In genomic region chr9:116569680-116570079, GRCm38 (mm10) we compare ENCODE assay signal across 18 mouse cellular contexts.
DNase-seq lines count a peak whose midpoint lies in the region; ATAC-seq and TF ChIP-seq lines count a peak whose summit lies in the region.
"Had no signal": no experiment of that assay in that cellular context is flagged by ENCODE, and none has a peak within 500 bp of the region (broad histone marks: within the 10 kb centered on the region; RNA-seq: fewer than 3 reads in every experiment).

No protein-coding gene starts in this region.

- H3K4me1 ChIP-seq in lung, postnatal 0 days (ENCODE audit: insufficient read depth, low read depth, low read length): no peaks in the 10 kb centered on the region
- no peaks in the 10 kb centered on the region; a peak in 1 of 4 replicates for H3K4me1 ChIP-seq in CH12.LX (ENCODE audit: control insufficient read depth in 1 of 2, insufficient read depth in 2 of 2)
- H3K4me1 ChIP-seq in ES-E14 (ENCODE audit: control insufficient read depth in 2 of 2, insufficient read depth in 2 of 2, low read length in 2 of 2, poor library complexity in 1 of 2): no peaks in the 10 kb centered on the region; a peak in 1 of 4 replicates
- H3K4me1 ChIP-seq: embryonic facial prominence, embryonic 10.5 days; embryonic facial prominence, embryonic 12.5 days; forebrain, embryonic 13.5 days; forebrain, embryonic 15.5 days had no signal

- no peaks in the 10 kb centered on the region for H3K9me3 ChIP-seq in lung, postnatal 0 days (ENCODE audit: low read length)
- H3K9me3 ChIP-seq in CH12.LX (replicated peaks; ENCODE audit: low read length): no peaks in the 10 kb centered on the region
- H3K9me3 ChIP-seq in ES-E14 (ENCODE audit: control insufficient read depth, insufficient read depth, low read depth, low read length): no peaks in the 10 kb centered on the region
- H3K9me3 ChIP-seq: embryonic facial prominence, embryonic 10.5 days; embryonic facial prominence, embryonic 12.5 days; forebrain, embryonic 13.5 days; forebrain, embryonic 15.5 days had no signal

- no peak for TF ChIP-seq RAD21 in CH12.LX (IDR thresholded peaks at IDR 0.05; ENCODE audit: low read depth, low read length)

- H3K36me3 ChIP-seq in lung, postnatal 0 days (ENCODE audit: insufficient read depth, low read length): no peaks in the 10 kb centered on the region
- H3K36me3 ChIP-seq in CH12.LX (replicated peaks in 1 of 2; ENCODE audit: control insufficient read depth in 1 of 2, insufficient read depth in 1 of 2, low read length in 1 of 2) (no peaks in the 10 kb centered on the region), ES-E14 (ENCODE audit: control insufficient read depth, insufficient read depth, low read length, poor library complexity, severe bottlenecking) (no peaks in the 10 kb centered on the region)
- H3K36me3 ChIP-seq: embryonic facial prominence, embryonic 10.5 days; embryonic facial prominence, embryonic 12.5 days; forebrain, embryonic 15.5 days had no signal

- DNase-seq in lung, postnatal 0 days (ENCODE audit: low spot score): peak; percentile 12
- DNase-seq in lung, postnatal 10 days: no peak
- DNase-seq in CH12.LX (ENCODE audit: extremely low read depth) (no peak), ES-E14 (ENCODE audit: low read depth, low spot score) (no peak)
- no peak for DNase-seq in testis, postnatal 14 days (ENCODE audit: low spot score)
- DNase-seq: adrenal gland, adult 2 months; adrenal gland, postnatal 10 days; adrenal gland, postnatal 25 days; cerebellum, adult 11-12 months; cerebellum, adult 2 months; cerebellum, adult 9-10 months; cerebellum, postnatal 10 days; cerebellum, postnatal 25 days; forebrain, postnatal 0 days had no signal

- H3K4me2 ChIP-seq in lung, postnatal 0 days (replicated peaks; ENCODE audit: low read depth, low read length): no peak overlapping the region
- no peak overlapping the region for H3K4me2 ChIP-seq in CH12.LX (ENCODE audit: insufficient read depth, low read depth, poor library complexity, severe bottlenecking)
- H3K4me2 ChIP-seq: embryonic facial prominence, embryonic 12.5 days; forebrain, embryonic 13.5 days; forebrain, embryonic 15.5 days had no signal

- no peak for TF ChIP-seq CTCF in lung, postnatal 0 days (IDR thresholded peaks at IDR 0.05)
- TF ChIP-seq CTCF in CH12.LX (conservative IDR thresholded peaks at IDR 0.05 in 1 of 2, IDR thresholded peaks at IDR 0.05 in 1 of 2; ENCODE audit: low read depth in 2 of 2, low read length in 2 of 2): no peak

- no peak for TF ChIP-seq EP300 in lung, postnatal 0 days (IDR thresholded peaks at IDR 0.05)
- TF ChIP-seq EP300 in CH12.LX (IDR thresholded peaks at IDR 0.05; ENCODE audit: low read length): no peak

- in situ Hi-C loops in CH12.LX (cut with MboI; ENCODE audit: low pct_ligation_motif_present, low pct_unique_long_range_greater_than_20kb, low sequenced_read_pairs): no loop called here
- in situ Hi-C loops in ES-E14 (cut with MboI; ENCODE audit: low sequenced_read_pairs in 2 of 2, unreplicated experiment in 2 of 2): no loop called here

- no peak for TF ChIP-seq POLR2A in CH12.LX (IDR thresholded peaks at IDR 0.05; ENCODE audit: low read depth, low read length)

- no peaks in the 10 kb centered on the region for H3K27me3 ChIP-seq in lung, postnatal 0 days (replicated peaks; ENCODE audit: insufficient read depth, low read length)
- peaks cover 22% of the 10 kb centered on the region for H3K27me3 ChIP-seq in CH12.LX (replicated peaks)
- H3K27me3 ChIP-seq: embryonic facial prominence, embryonic 12.5 days; forebrain, embryonic 13.5 days; forebrain, embryonic 15.5 days had no signal

- H3K9ac ChIP-seq in lung, postnatal 0 days (replicated peaks; ENCODE audit: low read depth): no peak overlapping the region
- H3K9ac ChIP-seq in CH12.LX (ENCODE audit: insufficient read depth, low read depth): no peak overlapping the region
- no peak overlapping the region for H3K9ac ChIP-seq in ES-E14 (ENCODE audit: insufficient read depth, low read depth, low read length, poor library complexity, severe bottlenecking)
- H3K9ac ChIP-seq: embryonic facial prominence, embryonic 12.5 days; forebrain, embryonic 13.5 days; forebrain, embryonic 15.5 days; forebrain, postnatal 0 days had no signal

- no peak overlapping the region; the same call in 1 of the 2 replicates for H3K27ac ChIP-seq in lung, postnatal 0 days (ENCODE audit: low read length)
- H3K27ac ChIP-seq in CH12.LX (ENCODE audit: insufficient read depth, low read depth): no peak overlapping the region
- no peak overlapping the region for H3K27ac ChIP-seq in ES-E14 (ENCODE audit: insufficient read depth, low read depth, low read length, poor library complexity, severe bottlenecking)
- H3K27ac ChIP-seq: embryonic facial prominence, embryonic 10.5 days; embryonic facial prominence, embryonic 12.5 days; forebrain, embryonic 13.5 days; forebrain, embryonic 15.5 days had no signal

- no peak overlapping the region for H3K4me3 ChIP-seq in lung, postnatal 0 days (ENCODE audit: low read depth, low read length)
- H3K4me3 ChIP-seq in CH12.LX (replicated peaks in 1 of 3; ENCODE audit: low read depth in 2 of 3, low read length in 2 of 3, poor library complexity in 1 of 3) (no peak overlapping the region), ES-E14 (ENCODE audit: insufficient read depth in 1 of 2, low read depth in 1 of 2, low read length in 2 of 2, poor library complexity in 1 of 2, severe bottlenecking in 1 of 2) (no peak overlapping the region)
- H3K4me3 ChIP-seq: embryonic facial prominence, embryonic 10.5 days; embryonic facial prominence, embryonic 12.5 days; forebrain, embryonic 13.5 days; forebrain, embryonic 15.5 days had no signal

- dilution Hi-C loops in CH12.LX (cut with MboI; ENCODE audit: extremely low pct_ligation_motif_present, extremely low pct_unique_long_range_greater_than_20kb, low sequenced_read_pairs): no loop called here

- H3K79me2 ChIP-seq in CH12.LX (replicated peaks; ENCODE audit: control insufficient read depth, extremely low read depth, insufficient read depth, poor library complexity, severe bottlenecking): no peaks in the 10 kb centered on the region

- 60% methylated on average over 2 of the region's 2 CpGs for WGBS in lung, postnatal 0 days

- ATAC-seq in lung, postnatal 0 days: peak; percentile 28; the same call in 1 of the 2 replicates
- ATAC-seq: forebrain, embryonic 13.5 days; forebrain, embryonic 15.5 days; forebrain, postnatal 0 days had no signal

TF ChIP-seq in CH12.LX, 34 proteins besides CTCF, POLR2A, EP300 and RAD21:
- TF ChIP-seq ZNF384 (IDR thresholded peaks at IDR 0.05; ENCODE audit: low read depth, low read length) (peak; percentile 74), HCFC1 (IDR thresholded peaks at IDR 0.05; ENCODE audit: low read depth, low read length) (no peak), ELF1 (IDR thresholded peaks at IDR 0.05; ENCODE audit: low read depth, low read length) (no peak), ZKSCAN1 (IDR thresholded peaks at IDR 0.05; ENCODE audit: borderline replicate concordance, low read depth, low read length) (no peak), NELFE (IDR thresholded peaks at IDR 0.05; ENCODE audit: low read depth, low read length) (no peak), KAT2A (IDR thresholded peaks at IDR 0.05; ENCODE audit: insufficient replicate concordance, low read length) (no peak)

TF ChIP-seq in ES-E14, 5 proteins besides CTCF, POLR2A, EP300 and RAD21:
- TF ChIP-seq ZNF384 (IDR thresholded peaks at IDR 0.05; ENCODE audit: low read depth, low read length) (peak; percentile 50; the same call in 1 of the 2 replicates), MAFK (IDR thresholded peaks at IDR 0.05; ENCODE audit: insufficient read depth, low read depth, low read length) (no peak)
TF ChIP-seq in ES-E14: peak in this region for 1.
